Mouse (Mus musculus) cerebellum, adult 9-10 months (tissue): ENCODE measurements around the gene 9230112D13Rik.

Source experiments
- DNase-seq: peaks from one replicate; pipeline ENCODE4 v3.0.0; 2022

9230112D13Rik gene

GRCm38 (mm10) chr14:34522701-34523100 is at the start of gene 9230112D13Rik:
TSS of gene 9230112D13Rik (minus strand) at chr14:34522801.
- DNase-seq = no peak

- no peak for DNase-seq
These were observed 49.2 kb upstream of the 9230112D13Rik start for GRCm38 (mm10) chr14:34571610-34572387.

- no peak for DNase-seq
These were observed 48.3 kb upstream of the 9230112D13Rik start for GRCm38 (mm10) chr14:34570903-34571302.

- peak; percentile 87 for DNase-seq
These were observed 47.7 kb upstream of the 9230112D13Rik start for GRCm38 (mm10) chr14:34570294-34570693.

- DNase-seq = no peak
These were observed 47.1 kb upstream of the 9230112D13Rik start for GRCm38 (mm10) chr14:34569534-34570194.

- DNase-seq = no peak
These were observed 46.0 kb upstream of the 9230112D13Rik start for GRCm38 (mm10) chr14:34568626-34569025.

- no peak for DNase-seq
These were observed 45.1 kb upstream of the 9230112D13Rik start for GRCm38 (mm10) chr14:34567697-34568096.

- no peak for DNase-seq
These were observed 43.9 kb upstream of the 9230112D13Rik start for GRCm38 (mm10) chr14:34566530-34566929.

- DNase-seq = peak; percentile 41
These were observed 43.1 kb upstream of the 9230112D13Rik start for GRCm38 (mm10) chr14:34565711-34566110.

- DNase-seq = no peak
These were observed 42.0 kb upstream of the 9230112D13Rik start for GRCm38 (mm10) chr14:34564646-34565045.

GRCm38 (mm10) chr14:34562393-34562792 is 39.8 kb upstream of the 9230112D13Rik start:
- no peak for DNase-seq

GRCm38 (mm10) chr14:34561647-34562046 is 39.0 kb upstream of the 9230112D13Rik start:
- DNase-seq = no peak

GRCm38 (mm10) chr14:34558947-34559346 is 36.3 kb upstream of the 9230112D13Rik start:
- DNase-seq = no peak

GRCm38 (mm10) chr14:34555211-34555610 is 32.6 kb upstream of the 9230112D13Rik start:
- DNase-seq = no peak

- DNase-seq = no peak
These were observed 31.4 kb upstream of the 9230112D13Rik start for GRCm38 (mm10) chr14:34554047-34554446.

- no peak for DNase-seq
These were observed 30.9 kb upstream of the 9230112D13Rik start for GRCm38 (mm10) chr14:34553470-34553869.

GRCm38 (mm10) chr14:34552226-34552625 is 29.6 kb upstream of the 9230112D13Rik start:
- no peak for DNase-seq

GRCm38 (mm10) chr14:34549004-34549671 is 26.5 kb upstream of the 9230112D13Rik start:
- peak; percentile 86 for DNase-seq

- DNase-seq = peak; percentile 74
These were observed 25.9 kb upstream of the 9230112D13Rik start for GRCm38 (mm10) chr14:34548391-34549001.

- no peak for DNase-seq
These were observed 21.9 kb upstream of the 9230112D13Rik start for GRCm38 (mm10) chr14:34544545-34544944.

- DNase-seq = no peak
These were observed 21.4 kb upstream of the 9230112D13Rik start for GRCm38 (mm10) chr14:34544001-34544400.

GRCm38 (mm10) chr14:34543596-34543995 is 21.0 kb upstream of the 9230112D13Rik start:
- DNase-seq = no peak

GRCm38 (mm10) chr14:34541896-34542295 is 19.3 kb upstream of the 9230112D13Rik start:
- no peak for DNase-seq
